14 mouse cellular contexts compared by ENCODE assay signal in genomic region chr15:26779129-26779528, GRCm38 (mm10).
"Had no signal": no experiment of that assay in that cellular context is flagged by ENCODE, and none has a peak within 500 bp of the region (broad histone marks: within the 10 kb centered on the region; RNA-seq: fewer than 3 reads in every experiment).

No protein-coding gene starts in this region.

- H3K27ac ChIP-seq: kidney, embryonic 15.5 days; limb, embryonic 13.5 days; liver, embryonic 13.5 days; macrophage; midbrain, embryonic 12.5 days; neural tube, embryonic 13.5 days had no signal

- H3K4me3 ChIP-seq: kidney, embryonic 15.5 days; limb, embryonic 13.5 days; liver, embryonic 13.5 days; midbrain, embryonic 12.5 days; neural tube, embryonic 13.5 days had no signal

- ATAC-seq: intestine, embryonic 16.5 days; midbrain, embryonic 16.5 days had no signal

- H3K27me3 ChIP-seq: kidney, embryonic 15.5 days; limb, embryonic 13.5 days; liver, embryonic 13.5 days; midbrain, embryonic 12.5 days; neural tube, embryonic 13.5 days had no signal

- H3K9ac ChIP-seq: kidney, embryonic 15.5 days; limb, embryonic 13.5 days; liver, embryonic 13.5 days; midbrain, embryonic 12.5 days; neural tube, embryonic 13.5 days had no signal

- H3K4me2 ChIP-seq: kidney, embryonic 15.5 days; limb, embryonic 13.5 days; liver, embryonic 13.5 days; midbrain, embryonic 12.5 days; neural tube, embryonic 13.5 days had no signal

- H3K36me3 ChIP-seq: kidney, embryonic 15.5 days; limb, embryonic 13.5 days; liver, embryonic 13.5 days; midbrain, embryonic 12.5 days; neural tube, embryonic 13.5 days had no signal

- DNase-seq: left cerebral cortex, postnatal 4 days; liver, embryonic 13.5 days; retina, postnatal 1 day; right cerebral cortex, postnatal 4 days; spleen, adult 18-20 months; thymus, adult 18-20 months; thymus, postnatal 14 days had no signal

- H3K4me1 ChIP-seq: kidney, embryonic 15.5 days; limb, embryonic 13.5 days; liver, embryonic 13.5 days; midbrain, embryonic 12.5 days; neural tube, embryonic 13.5 days had no signal

- H3K9me3 ChIP-seq: kidney, embryonic 15.5 days; limb, embryonic 13.5 days; liver, embryonic 13.5 days; midbrain, embryonic 12.5 days; neural tube, embryonic 13.5 days had no signal
